Mouse (Mus musculus): ENCODE data around the gene Dusp16. TPM values are rescaled to one million over a fixed set of nuclear protein-coding genes. Genes with fewer than 3 reads are reported as not detected.

Gene Dusp16
- total RNA-seq, 2 experiments from 2014 or later = 7.6 to 8.2 TPM

GRCm38 (mm10) chr6:134793911-134794520, 1.6 kb upstream of the Dusp16 start:
- intact Hi-C loops (cut with DNase I) = loop anchor here (1.0 to 10.0 kb wide), 4 partner anchors 37 to 369 kb away; partner anchors contain the start of genes Cdkn1b and Crebl2
- DNase-seq (ENCODE audit: low spot score in 2 of 2) = peak; percentile 75 to 76

DNA sequence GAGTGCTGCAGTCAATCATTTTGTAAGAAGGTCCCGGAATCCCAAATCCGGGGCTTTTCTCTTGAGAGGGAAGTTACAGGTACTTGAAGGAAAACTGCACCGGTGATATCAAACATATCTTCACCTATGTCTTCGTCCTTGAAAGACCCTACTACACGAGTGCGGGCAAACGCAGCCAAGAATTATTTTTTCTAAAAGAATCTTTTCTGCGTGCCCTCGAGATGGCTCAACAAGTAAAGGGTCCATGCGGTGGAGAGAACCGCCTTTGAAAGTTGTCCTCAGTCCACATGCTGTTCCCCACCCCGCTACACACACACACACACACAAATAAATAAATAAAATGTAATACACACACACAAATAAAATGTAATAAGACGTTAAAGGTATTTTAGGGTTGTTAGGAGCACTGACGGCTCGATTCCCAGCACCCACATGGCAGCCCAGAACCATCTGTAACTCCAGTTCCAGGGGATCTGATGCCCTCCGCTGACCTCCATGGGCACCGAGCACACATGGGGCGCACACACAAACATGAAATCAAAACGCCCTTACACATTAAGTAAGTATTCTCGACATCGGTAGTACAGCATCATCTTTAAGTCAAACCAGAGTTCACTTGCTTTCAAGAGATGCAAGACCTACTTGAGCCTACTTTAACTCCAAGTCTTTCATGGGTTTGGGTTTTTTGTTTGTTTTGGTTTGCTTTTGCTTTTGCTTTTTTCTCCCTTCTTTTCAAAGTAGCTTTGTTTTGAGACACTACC, 801 bp upstream of the Dusp16 start:
- no peak for DNase-seq (ENCODE audit: low spot score in 2 of 2)
- intact Hi-C loops (cut with DNase I) = loop anchor here (2.0 to 10.0 kb wide), 3 partner anchors 38 to 368 kb away; partner anchors contain the start of genes Cdkn1b and Crebl2

DNA sequence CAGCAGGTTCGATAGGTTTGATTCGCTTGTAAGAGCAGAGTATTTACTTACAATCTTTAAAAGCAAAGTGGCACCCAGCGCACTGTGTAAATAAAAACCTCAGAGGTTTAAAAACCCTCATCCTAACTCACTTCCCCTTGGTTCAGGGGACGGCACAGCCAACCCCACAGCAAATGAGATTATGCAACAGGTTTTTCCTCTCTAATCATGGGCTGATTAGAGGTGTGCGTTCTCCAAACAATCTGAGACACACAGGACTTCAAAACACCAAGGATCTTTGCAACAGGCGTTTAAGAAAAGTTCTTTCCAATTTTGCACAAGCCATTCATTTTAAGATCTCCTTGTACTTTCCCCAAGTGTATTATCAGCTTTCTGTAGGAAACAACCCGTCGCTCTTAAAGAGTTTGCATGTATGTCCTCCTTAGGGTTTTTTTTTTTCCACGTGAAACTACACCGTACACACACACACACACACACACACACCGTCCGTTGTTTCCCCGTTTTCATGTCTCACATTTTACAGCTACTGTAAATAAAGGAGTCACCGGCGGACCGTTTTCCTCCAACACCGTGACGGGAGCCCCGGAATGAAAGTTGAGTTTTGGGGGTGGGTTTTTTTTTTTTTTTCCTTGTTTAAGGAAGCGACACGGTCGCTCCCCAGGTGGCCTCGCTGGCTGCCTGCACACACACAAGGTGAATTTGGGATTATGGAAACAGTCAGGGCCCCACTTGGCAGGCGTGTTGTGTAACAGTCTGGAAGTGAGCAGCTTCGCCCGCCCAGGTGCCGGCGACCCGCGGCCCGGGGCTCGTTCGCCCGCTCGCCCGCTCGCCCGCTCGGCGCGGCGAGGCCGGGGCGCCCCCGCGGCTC, 940 bp downstream of the Dusp16 start:
- intact Hi-C loops (cut with DNase I) = loop anchor here (2.0 to 10.0 kb wide), 3 partner anchors 39 to 367 kb away; partner anchors contain the start of genes Cdkn1b and Crebl2
- peak; percentile 13 to 14 for DNase-seq (ENCODE audit: low spot score in 2 of 2)

DNA sequence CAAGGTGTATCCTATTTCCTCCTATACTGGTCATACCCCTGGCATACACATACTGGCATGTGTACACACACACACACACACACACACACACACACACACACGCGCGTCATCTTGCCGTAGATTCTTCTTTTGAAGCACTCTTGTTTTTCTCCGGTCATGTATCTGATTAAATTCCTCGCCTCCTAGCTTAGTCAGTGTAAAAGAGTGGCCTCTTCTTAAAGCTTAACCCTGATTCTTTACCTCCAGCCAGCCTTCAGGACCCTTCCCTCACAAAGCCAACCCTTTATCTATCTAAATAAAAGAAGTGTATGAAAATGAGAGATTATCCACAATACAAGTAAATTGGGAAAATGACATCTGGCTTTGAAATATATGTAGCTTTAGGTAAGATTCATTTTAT, 3.3 kb downstream of the Dusp16 start:
- DNase-seq (ENCODE audit: low spot score in 2 of 2) = no peak
- intact Hi-C loops (cut with DNase I) = no loop called here

- intact Hi-C loops (cut with DNase I) = no loop called here
- no peak for DNase-seq (ENCODE audit: low spot score in 2 of 2)
Measured at GRCm38 (mm10) chr6:134786426-134786825, 6.0 kb downstream of the Dusp16 start.

GRCm38 (mm10) chr6:134782900-134783299, 9.5 kb downstream of the Dusp16 start:
- intact Hi-C loops (cut with DNase I) = no loop called here

DNA sequence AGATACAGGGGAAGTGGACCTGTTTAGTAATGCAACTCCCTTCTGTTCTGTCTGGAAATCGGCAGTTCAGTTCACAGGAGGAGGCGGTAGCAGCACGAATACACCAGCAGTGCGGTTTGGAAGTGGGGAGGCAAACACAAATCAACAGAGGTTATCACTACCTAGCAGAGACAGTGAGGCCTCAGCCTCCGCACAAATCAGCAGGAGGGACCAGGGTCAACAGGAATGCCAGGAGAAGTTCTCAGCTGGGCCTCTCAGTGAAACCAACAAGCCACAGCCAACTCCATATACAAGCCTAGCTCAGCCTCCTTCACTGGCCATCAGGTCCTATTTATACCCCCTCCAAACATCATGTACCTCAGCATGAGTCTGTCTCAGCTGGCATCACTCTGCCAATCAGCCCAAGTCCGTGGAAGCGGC, 10.9 kb downstream of the Dusp16 start:
- intact Hi-C loops (cut with DNase I) = no loop called here
- no peak for DNase-seq (ENCODE audit: low spot score in 2 of 2)

More at GRCm38 (mm10) chr6:134782900-134783299, 9.5 kb downstream of the Dusp16 start:
- no peak for DNase-seq (ENCODE audit: low spot score in 2 of 2)

GRCm38 (mm10) chr6:134780024-134780423, 12.4 kb downstream of the Dusp16 start:
- intact Hi-C loops (cut with DNase I) = no loop called here
- no peak for DNase-seq (ENCODE audit: low spot score in 2 of 2)

- intact Hi-C loops (cut with DNase I) = no loop called here
- no peak for DNase-seq (ENCODE audit: low spot score in 2 of 2)
Measured at GRCm38 (mm10) chr6:134773961-134774360, 18.5 kb downstream of the Dusp16 start.

- intact Hi-C loops (cut with DNase I) = no loop called here
Measured at GRCm38 (mm10) chr6:134773292-134773893, 19.0 kb downstream of the Dusp16 start.

DNA sequence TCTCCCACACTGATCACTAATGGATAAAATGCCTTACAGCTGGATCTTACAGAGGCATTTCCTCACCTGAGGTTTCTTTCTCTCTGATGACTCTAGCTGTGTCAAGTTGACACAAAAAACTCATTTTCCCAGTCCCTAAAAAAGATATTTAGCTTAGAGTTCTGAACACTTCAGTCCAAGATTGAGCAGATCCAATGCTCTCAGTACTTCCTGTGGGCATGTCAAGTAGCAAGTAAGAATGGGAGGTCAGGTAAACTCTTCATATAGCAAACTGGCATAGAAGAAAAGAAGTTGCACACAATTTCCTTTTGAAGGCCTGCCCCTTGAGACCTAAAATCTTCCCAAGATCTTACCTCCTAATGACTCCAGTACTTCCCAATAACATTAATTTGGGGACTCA, 22.1 kb downstream of the Dusp16 start:
- intact Hi-C loops (cut with DNase I) = no loop called here

More at GRCm38 (mm10) chr6:134773292-134773893, 19.0 kb downstream of the Dusp16 start:
- no peak for DNase-seq (ENCODE audit: low spot score in 2 of 2)

GRCm38 (mm10) chr6:134764441-134765061, 27.9 kb downstream of the Dusp16 start:
- no peak for DNase-seq (ENCODE audit: low spot score in 2 of 2)
- intact Hi-C loops (cut with DNase I) = no loop called here

More for the DNA sequence above, 22.1 kb downstream of the Dusp16 start:
- DNase-seq (ENCODE audit: low spot score in 2 of 2) = no peak

- intact Hi-C loops (cut with DNase I) = no loop called here
- DNase-seq (ENCODE audit: low spot score in 2 of 2) = no peak
Measured at GRCm38 (mm10) chr6:134763436-134763835, 29.0 kb downstream of the Dusp16 start.

DNA sequence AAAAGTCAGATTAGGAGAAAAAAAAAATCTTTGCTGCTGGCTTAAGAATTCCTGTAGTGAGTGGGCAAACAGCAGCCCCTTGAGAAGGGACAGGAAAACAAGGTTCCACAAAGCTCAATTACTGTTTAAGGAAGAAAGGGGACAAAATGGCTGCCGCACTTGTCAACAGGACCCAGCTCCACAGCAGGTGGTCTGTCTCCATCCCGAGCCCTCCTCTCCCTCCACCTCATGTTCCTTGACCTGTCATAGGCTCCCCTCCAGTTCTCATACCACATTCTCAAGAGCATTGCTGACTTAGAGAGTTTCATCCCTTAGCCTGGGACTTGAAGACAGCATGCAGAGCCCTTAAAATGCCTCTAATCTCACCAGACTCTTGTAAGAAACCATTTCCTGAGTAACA, 30.6 kb downstream of the Dusp16 start:
- intact Hi-C loops (cut with DNase I) = no loop called here
- no peak for DNase-seq (ENCODE audit: low spot score in 2 of 2)

- DNase-seq (ENCODE audit: low spot score in 2 of 2) = no peak
- intact Hi-C loops (cut with DNase I) = no loop called here
Measured at GRCm38 (mm10) chr6:134760926-134761544, 31.4 kb downstream of the Dusp16 start.

- intact Hi-C loops (cut with DNase I) = no loop called here
- no peak for DNase-seq (ENCODE audit: low spot score in 2 of 2)
Measured at GRCm38 (mm10) chr6:134756058-134756457, 36.4 kb downstream of the Dusp16 start.

GRCm38 (mm10) chr6:134753858-134754257, 38.6 kb downstream of the Dusp16 start:
- intact Hi-C loops (cut with DNase I) = no loop called here
- DNase-seq (ENCODE audit: low spot score in 2 of 2) = no peak

DNA sequence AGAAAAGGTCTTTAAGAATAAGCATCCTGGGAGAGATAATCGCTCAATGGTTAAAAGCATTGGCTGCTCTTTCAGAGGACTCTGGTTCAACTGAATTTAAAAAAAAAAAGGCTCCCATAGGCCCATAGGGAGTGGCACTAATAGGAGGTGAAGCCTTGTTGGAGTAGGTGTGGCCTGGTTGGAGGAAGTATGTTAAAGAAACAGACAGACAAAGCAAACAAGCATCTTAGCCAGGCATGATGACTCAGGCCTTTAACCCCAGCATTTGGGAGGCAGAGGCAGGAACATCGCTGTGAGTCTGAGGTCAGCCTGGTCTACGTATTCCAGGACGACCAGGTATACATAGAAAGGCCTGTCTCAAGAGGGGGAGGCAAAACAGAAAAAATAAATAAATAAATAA, 39.0 kb downstream of the Dusp16 start:
- no peak for DNase-seq (ENCODE audit: low spot score in 2 of 2)
- intact Hi-C loops (cut with DNase I) = no loop called here

Measured in left cerebral cortex, postnatal 25 days (tissue).